Mouse (Mus musculus): ENCODE measurements around the gene Zfp108. TPM values are rescaled to one million over a fixed set of nuclear protein-coding genes. Genes with fewer than 3 reads are reported as not detected.

Gene Zfp108
- polyA plus RNA-seq, 1 experiment from 2014 or later, result 1.5 TPM

- Histone ChIP-seq H3K4me2 (no peak overlapping the region), H3K4me1 (ENCODE audit: control insufficient read depth, insufficient read depth, low read length) (no peaks in the 10 kb centered on the region), H3K27me3 (ENCODE audit: control insufficient read depth, insufficient read depth, low read length) (no peaks in the 10 kb centered on the region), H3K4me3 (ENCODE audit: low read depth, low read length) (no peak overlapping the region), H3K9me3 (replicated peaks; ENCODE audit: control insufficient read depth, low read length) (no peaks in the 10 kb centered on the region), H3K9ac (ENCODE audit: low read depth, low read length) (no peak overlapping the region), H3K27ac (ENCODE audit: low read depth, low read length) (no peak overlapping the region), H3K36me3 (ENCODE audit: control insufficient read depth, insufficient read depth, low read length) (peaks cover 8% of the 10 kb centered on the region; the same call in 1 of the 2 replicates)
- 86% methylated on average over 13 of the region's 13 CpGs for WGBS (ENCODE audit: insufficient replicate concordance)
- no peak for ATAC-seq (replicated peaks; ENCODE audit: insufficient number of reproducible peaks, low FRiP score, low TSS enrichment)
Observed at GRCm38 (mm10) chr7:24259306-24259999, 4.9 kb downstream of the Zfp108 start.

GRCm38 (mm10) chr7:24260000-24260312 lies 5.4 kb downstream of the Zfp108 start:
- Histone ChIP-seq H3K4me3 (ENCODE audit: low read depth, low read length) (no peak overlapping the region), H3K4me2 (no peak overlapping the region), H3K4me1 (ENCODE audit: control insufficient read depth, insufficient read depth, low read length) (no peaks in the 10 kb centered on the region), H3K9ac (ENCODE audit: low read depth, low read length) (no peak overlapping the region), H3K9me3 (replicated peaks; ENCODE audit: control insufficient read depth, low read length) (no peaks in the 10 kb centered on the region), H3K36me3 (ENCODE audit: control insufficient read depth, insufficient read depth, low read length) (peaks cover 8% of the 10 kb centered on the region; the same call in 1 of the 2 replicates), H3K27me3 (ENCODE audit: control insufficient read depth, insufficient read depth, low read length) (no peaks in the 10 kb centered on the region), H3K27ac (ENCODE audit: low read depth, low read length) (no peak overlapping the region)
- no peak for ATAC-seq (replicated peaks; ENCODE audit: insufficient number of reproducible peaks, low FRiP score, low TSS enrichment)
- 87% methylated on average over 4 of the region's 4 CpGs for WGBS (ENCODE audit: insufficient replicate concordance)

- ATAC-seq (replicated peaks; ENCODE audit: insufficient number of reproducible peaks, low FRiP score, low TSS enrichment), result no peak
- no peak overlapping the region for H3K27ac ChIP-seq (ENCODE audit: low read depth, low read length)
Observed at GRCm38 (mm10) chr7:24268176-24269155, 13.9 kb downstream of the Zfp108 start.

GRCm38 (mm10) chr7:24269256-24269655 lies 14.7 kb downstream of the Zfp108 start:
- Histone ChIP-seq H3K4me1 (ENCODE audit: control insufficient read depth, insufficient read depth, low read length) (no peaks in the 10 kb centered on the region), H3K9ac (ENCODE audit: low read depth, low read length) (no peak overlapping the region), H3K4me3 (ENCODE audit: low read depth, low read length) (no peak overlapping the region), H3K4me2 (no peak overlapping the region), H3K27ac (ENCODE audit: low read depth, low read length) (no peak overlapping the region), H3K9me3 (replicated peaks; ENCODE audit: control insufficient read depth, low read length) (no peaks in the 10 kb centered on the region), H3K36me3 (ENCODE audit: control insufficient read depth, insufficient read depth, low read length) (0 out of 2 replicates have a peak, but pooled peaks cover 4% of the 10 kb centered on the region), H3K27me3 (ENCODE audit: control insufficient read depth, insufficient read depth, low read length) (no peaks in the 10 kb centered on the region)
- no peak for ATAC-seq (replicated peaks; ENCODE audit: insufficient number of reproducible peaks, low FRiP score, low TSS enrichment)
- 72% methylated on average over 3 of the region's 3 CpGs for WGBS (ENCODE audit: insufficient replicate concordance)

More at GRCm38 (mm10) chr7:24268176-24269155, 13.9 kb downstream of the Zfp108 start:
- Histone ChIP-seq H3K9me3 (replicated peaks; ENCODE audit: control insufficient read depth, low read length) (no peaks in the 10 kb centered on the region), H3K27me3 (ENCODE audit: control insufficient read depth, insufficient read depth, low read length) (no peaks in the 10 kb centered on the region), H3K36me3 (ENCODE audit: control insufficient read depth, insufficient read depth, low read length) (no peaks in the 10 kb centered on the region), H3K9ac (ENCODE audit: low read depth, low read length) (no peak overlapping the region), H3K4me2 (no peak overlapping the region), H3K4me1 (ENCODE audit: control insufficient read depth, insufficient read depth, low read length) (no peaks in the 10 kb centered on the region), H3K4me3 (ENCODE audit: low read depth, low read length) (no peak overlapping the region)
- WGBS (ENCODE audit: insufficient replicate concordance), result 69% methylated on average over 24 of the region's 24 CpGs

GRCm38 (mm10) chr7:24269667-24270287 lies 15.2 kb downstream of the Zfp108 start:
- 35% methylated on average over 7 of the region's 7 CpGs for WGBS (ENCODE audit: insufficient replicate concordance)
- H3K27ac ChIP-seq (ENCODE audit: low read depth, low read length), result no peak overlapping the region

GRCm38 (mm10) chr7:24270288-24270672 lies 15.7 kb downstream of the Zfp108 start, which contains the start of gene Zfp93:
Zfp93 (plus strand) TSS chr7:24270420.
- WGBS (ENCODE audit: insufficient replicate concordance), result 0% methylated on average over 12 of the region's 12 CpGs
- ATAC-seq (replicated peaks; ENCODE audit: insufficient number of reproducible peaks, low FRiP score, low TSS enrichment), result peak; percentile 82

More at GRCm38 (mm10) chr7:24269667-24270287, 15.2 kb downstream of the Zfp108 start:
- peak overlapping the region; percentile 83 for H3K9ac ChIP-seq (ENCODE audit: low read depth, low read length)
- H3K27me3 ChIP-seq (ENCODE audit: control insufficient read depth, insufficient read depth, low read length), result no peaks in the 10 kb centered on the region
- H3K4me3 ChIP-seq (ENCODE audit: low read depth, low read length), result peak overlapping the region; percentile 71
- peak; percentile 37; the same call in 1 of the 2 replicates for ATAC-seq (replicated peaks; ENCODE audit: insufficient number of reproducible peaks, low FRiP score, low TSS enrichment)
- peaks cover 10% of the 10 kb centered on the region for H3K36me3 ChIP-seq (ENCODE audit: control insufficient read depth, insufficient read depth, low read length)
- no peaks in the 10 kb centered on the region for H3K4me1 ChIP-seq (ENCODE audit: control insufficient read depth, insufficient read depth, low read length)
- peak overlapping the region; percentile 82 for H3K4me2 ChIP-seq
- H3K9me3 ChIP-seq (replicated peaks; ENCODE audit: control insufficient read depth, low read length), result no peaks in the 10 kb centered on the region

GRCm38 (mm10) chr7:24271191-24271590 lies 16.6 kb downstream of the Zfp108 start:
- H3K27me3 ChIP-seq (ENCODE audit: control insufficient read depth, insufficient read depth, low read length), result no peaks in the 10 kb centered on the region
- H3K27ac ChIP-seq (ENCODE audit: low read depth, low read length), result no peak overlapping the region
- no peak overlapping the region for H3K4me3 ChIP-seq (ENCODE audit: low read depth, low read length)
- 96% methylated on average over 6 of the region's 6 CpGs for WGBS (ENCODE audit: insufficient replicate concordance)
- no peak overlapping the region for H3K4me2 ChIP-seq
- no peaks in the 10 kb centered on the region for H3K4me1 ChIP-seq (ENCODE audit: control insufficient read depth, insufficient read depth, low read length)
- H3K9me3 ChIP-seq (replicated peaks; ENCODE audit: control insufficient read depth, low read length), result no peaks in the 10 kb centered on the region
- no peak overlapping the region for H3K9ac ChIP-seq (ENCODE audit: low read depth, low read length)
- H3K36me3 ChIP-seq (ENCODE audit: control insufficient read depth, insufficient read depth, low read length), result peaks cover 15% of the 10 kb centered on the region
- ATAC-seq (replicated peaks; ENCODE audit: insufficient number of reproducible peaks, low FRiP score, low TSS enrichment), result no peak

More at GRCm38 (mm10) chr7:24270288-24270672, 15.7 kb downstream of the Zfp108 start, which contains the start of gene Zfp93:
- peak within 1 kb of the TSS; percentile 82 for H3K4me2 ChIP-seq
- no peaks in the 10 kb centered on the region for H3K9me3 ChIP-seq (replicated peaks; ENCODE audit: control insufficient read depth, low read length)
- no peaks in the 10 kb centered on the region for H3K4me1 ChIP-seq (ENCODE audit: control insufficient read depth, insufficient read depth, low read length)
- peak within 1 kb of the TSS; percentile 83 for H3K9ac ChIP-seq (ENCODE audit: low read depth, low read length)
- peak within 1 kb of the TSS; percentile 74 for H3K27ac ChIP-seq (ENCODE audit: low read depth, low read length)
- H3K27me3 ChIP-seq (ENCODE audit: control insufficient read depth, insufficient read depth, low read length), result no peaks in the 10 kb centered on the region
- H3K36me3 ChIP-seq (ENCODE audit: control insufficient read depth, insufficient read depth, low read length), result peaks cover 15% of the 10 kb centered on the region
- peak within 1 kb of the TSS; percentile 71 for H3K4me3 ChIP-seq (ENCODE audit: low read depth, low read length)

- 91% methylated on average over 4 of the region's 4 CpGs for WGBS (ENCODE audit: insufficient replicate concordance)
- Histone ChIP-seq H3K9ac (ENCODE audit: low read depth, low read length) (no peak overlapping the region), H3K27ac (ENCODE audit: low read depth, low read length) (no peak overlapping the region), H3K36me3 (ENCODE audit: control insufficient read depth, insufficient read depth, low read length) (peaks cover 18% of the 10 kb centered on the region), H3K4me2 (no peak overlapping the region), H3K4me1 (ENCODE audit: control insufficient read depth, insufficient read depth, low read length) (no peaks in the 10 kb centered on the region), H3K27me3 (ENCODE audit: control insufficient read depth, insufficient read depth, low read length) (no peaks in the 10 kb centered on the region), H3K9me3 (replicated peaks; ENCODE audit: control insufficient read depth, low read length) (no peaks in the 10 kb centered on the region), H3K4me3 (ENCODE audit: low read depth, low read length) (no peak overlapping the region)
- no peak for ATAC-seq (replicated peaks; ENCODE audit: insufficient number of reproducible peaks, low FRiP score, low TSS enrichment)
Observed at GRCm38 (mm10) chr7:24274456-24274855, 19.9 kb downstream of the Zfp108 start.

Data from heart, embryonic 11.5 days (tissue).